Mouse (Mus musculus): ENCODE measurements around the gene Smyd4.

The Smyd4 gene

DNA sequence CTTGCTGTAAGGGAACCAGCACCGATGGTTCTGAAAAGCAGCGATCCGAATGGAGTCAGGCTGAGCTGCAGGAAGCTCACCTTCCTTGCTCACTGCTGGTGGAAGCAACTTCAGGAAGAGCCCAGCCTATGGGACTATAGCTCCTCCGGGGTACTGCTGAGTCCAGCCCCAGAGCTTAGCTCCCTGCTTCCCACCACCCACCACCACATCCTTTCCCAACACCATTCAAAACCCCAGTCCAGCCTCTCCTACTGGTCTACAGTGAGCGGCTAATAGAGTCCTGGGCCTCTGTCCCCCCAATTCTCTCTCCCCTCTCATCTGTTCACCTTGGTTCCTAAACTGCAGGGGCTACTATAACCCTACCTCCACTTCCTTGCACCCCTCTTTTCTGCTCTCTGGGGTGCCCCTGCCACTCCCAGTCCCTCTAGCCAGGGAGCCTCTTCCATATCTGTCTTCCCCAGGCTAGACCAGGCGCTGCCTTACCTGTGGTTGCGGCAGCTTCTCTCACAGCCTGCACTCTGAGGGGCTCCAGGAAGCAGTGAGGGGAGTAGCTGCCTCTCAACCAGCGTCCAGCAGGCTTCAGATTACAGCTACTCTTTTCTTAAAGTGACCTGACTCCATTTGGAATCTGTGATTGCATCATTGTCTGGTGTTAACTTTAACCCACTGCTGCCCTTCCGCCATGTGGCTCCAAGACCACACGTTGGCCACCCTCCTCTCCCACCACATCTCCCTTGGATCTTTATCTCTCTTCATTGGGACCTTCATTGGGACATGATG is 74.0 kb downstream of the Smyd4 start, which contains the start of gene Serpinf1:
Serpinf1 (minus strand) TSS at position 689 of the 780 bp plus-strand sequence.
- no peak for DNase-seq

DNA sequence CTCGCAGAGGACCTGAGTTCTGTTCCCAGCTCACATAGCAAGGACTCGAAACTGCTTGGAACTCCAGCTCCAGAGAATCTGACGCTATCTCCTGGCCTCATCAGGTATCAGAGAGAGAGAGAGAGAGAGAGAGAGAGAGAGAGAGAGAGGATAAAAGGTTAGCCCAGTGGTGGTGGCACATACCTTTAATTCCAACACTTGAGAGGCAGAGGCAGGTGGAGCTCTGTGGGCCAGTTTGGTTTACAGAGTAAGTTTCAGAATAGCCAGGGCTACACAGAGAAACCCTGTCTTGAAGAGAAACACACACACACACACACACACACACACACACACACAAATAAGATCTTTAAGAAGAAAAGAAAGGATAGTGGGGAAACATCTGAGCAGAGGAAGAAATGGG is 74.9 kb downstream of the Smyd4 start:
- DNase-seq = no peak

DNA sequence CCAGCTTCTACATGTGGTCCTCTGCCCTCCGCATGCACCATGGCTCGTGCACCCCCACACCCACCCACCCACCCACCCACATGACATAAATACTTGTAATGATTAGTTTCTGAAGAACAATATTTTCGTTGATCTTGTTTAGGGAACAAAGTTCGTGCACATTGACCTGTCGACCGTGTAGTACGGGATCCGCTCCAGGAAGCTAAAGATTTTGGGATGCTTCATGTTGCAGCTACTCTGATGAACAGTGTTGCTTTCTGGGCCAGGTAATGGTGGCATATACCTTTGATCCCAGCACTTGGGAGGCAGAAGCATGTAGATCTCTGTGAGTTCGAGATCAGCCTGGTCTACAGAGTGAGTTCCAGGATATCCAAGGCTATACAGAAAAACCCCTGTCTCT is 75.8 kb downstream of the Smyd4 start:
- DNase-seq = no peak

DNA sequence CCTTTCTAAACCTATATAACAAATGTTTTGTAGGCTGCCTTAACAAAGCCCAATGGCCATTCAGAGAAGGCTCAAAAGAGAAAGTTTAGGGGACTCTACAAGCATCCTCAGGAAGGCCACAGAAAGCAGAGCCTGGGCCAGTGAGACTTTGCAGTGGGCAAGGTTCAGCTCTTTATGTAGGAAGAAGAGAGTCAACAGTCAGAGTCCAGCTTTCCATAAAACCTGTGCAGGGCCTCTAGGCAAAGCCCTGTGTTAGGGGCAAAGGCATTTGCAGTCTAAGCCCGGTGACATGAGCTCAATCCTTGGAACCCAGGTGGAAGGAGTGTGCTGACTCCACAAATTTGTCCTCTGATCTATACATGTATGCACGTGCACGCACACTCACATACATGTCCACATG is 76.2 kb downstream of the Smyd4 start:
- DNase-seq = no peak

DNA sequence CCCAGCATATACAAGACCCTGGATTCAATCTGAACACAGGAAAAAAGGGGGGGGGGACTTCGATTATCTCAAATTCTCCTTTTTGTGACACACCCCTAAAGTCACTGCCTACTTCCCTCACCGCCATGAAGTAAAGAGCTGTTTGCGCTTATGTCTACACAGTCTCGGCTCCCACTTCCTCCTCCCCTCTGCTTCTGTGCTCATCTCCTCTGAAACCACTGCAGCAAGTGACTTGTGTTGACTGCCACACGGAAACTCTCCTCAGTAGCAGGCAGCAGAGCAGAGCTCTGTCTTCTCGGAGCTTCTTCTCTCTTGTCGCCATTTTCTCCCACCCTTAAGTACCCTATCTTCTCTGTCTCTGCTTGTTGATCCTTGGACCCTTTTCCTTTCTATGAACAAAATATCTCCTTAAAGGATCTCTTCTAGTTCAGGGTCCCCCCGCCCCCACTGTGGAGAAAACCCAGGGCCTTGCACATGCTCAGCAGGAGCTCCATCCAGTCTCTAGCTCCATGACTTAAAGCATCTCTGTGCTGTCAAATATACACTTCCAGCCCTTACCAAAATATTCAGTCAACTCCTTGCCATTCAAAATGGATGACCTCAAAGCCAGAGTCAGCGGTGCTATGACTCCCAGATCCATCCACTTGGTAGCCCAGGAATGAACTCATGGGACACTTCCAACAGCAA is 80.9 kb downstream of the Smyd4 start:
- DNase-seq = no peak

DNA sequence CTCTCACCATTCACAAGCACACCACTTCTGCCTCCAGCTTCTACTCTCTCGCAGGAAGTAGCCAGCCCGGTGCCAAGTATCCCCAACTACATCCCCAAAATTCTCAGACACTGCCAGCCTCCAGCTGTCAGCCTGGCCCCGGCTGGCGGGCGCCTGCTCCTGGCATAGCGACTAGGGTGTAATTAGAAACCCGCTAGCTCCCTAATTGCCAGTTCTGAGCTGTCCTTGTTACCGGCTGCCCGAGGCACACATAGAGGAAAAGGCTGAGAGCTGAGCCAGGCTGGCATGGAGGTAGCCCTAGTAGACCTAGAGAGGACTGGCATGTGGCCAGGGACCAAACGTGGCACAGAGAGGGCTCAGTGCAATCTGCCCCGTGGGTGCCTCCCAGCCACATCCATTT is 83.1 kb downstream of the Smyd4 start:
- peak; percentile 65 for DNase-seq

DNA sequence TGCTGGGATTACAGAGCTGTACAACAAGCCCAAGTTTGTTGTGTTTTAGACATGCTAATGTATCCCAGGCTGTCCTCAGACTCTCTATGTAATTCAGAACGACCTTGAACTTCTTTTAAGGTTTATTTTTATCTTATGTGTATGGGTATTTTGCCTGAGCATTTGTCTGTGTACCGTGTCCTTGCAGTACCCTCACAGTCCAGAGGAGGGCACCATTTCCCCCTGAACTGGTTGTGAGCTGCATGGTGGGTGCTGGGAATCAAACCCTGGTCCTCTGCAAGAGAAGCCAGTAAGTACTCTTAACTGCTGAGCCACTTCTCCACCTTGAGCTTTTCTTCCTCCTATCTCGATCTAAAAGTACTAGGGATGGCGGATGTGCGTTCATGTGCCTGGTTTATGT is 85.9 kb downstream of the Smyd4 start:
- no peak for DNase-seq

DNA sequence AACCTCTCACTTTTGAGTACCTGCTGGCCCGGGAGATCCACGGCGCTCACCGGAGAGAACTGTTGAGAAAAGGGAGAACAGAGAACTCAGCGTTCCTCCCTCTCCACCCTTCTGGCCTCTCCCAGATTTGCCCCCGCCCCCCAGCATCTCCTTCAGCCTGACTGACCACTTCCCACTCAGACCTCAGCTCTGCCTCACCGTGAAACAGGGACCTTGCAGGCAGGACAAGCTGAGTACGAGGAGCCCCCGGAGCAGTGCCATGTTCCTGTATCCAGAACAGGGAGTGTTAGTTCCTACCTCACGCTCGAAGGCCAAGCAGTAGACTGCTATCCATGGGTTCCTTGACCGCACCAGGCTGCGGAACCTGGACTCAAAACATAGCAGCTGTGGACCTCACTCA is 90.0 kb downstream of the Smyd4 start:
- no peak for DNase-seq

DNA sequence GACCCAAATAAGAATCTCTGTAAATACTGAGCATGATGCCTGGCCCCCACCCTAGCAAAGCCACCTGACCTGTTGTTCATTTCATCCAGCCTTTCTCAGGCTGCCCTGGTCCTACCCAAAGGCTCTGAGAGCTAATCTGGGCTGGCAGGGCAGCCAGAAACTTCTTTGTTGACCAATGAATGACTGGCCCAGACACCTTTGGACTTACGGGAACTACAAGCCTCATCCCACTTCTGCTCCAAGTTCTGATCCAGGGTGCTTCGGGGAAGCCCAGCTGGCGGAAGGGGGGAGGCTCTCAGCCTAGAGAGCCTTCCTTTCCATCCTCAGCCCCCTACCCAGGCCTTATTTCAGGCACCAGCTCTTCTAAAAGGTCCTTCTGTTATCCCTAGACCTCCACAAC is 90.6 kb downstream of the Smyd4 start:
- DNase-seq = no peak

DNA sequence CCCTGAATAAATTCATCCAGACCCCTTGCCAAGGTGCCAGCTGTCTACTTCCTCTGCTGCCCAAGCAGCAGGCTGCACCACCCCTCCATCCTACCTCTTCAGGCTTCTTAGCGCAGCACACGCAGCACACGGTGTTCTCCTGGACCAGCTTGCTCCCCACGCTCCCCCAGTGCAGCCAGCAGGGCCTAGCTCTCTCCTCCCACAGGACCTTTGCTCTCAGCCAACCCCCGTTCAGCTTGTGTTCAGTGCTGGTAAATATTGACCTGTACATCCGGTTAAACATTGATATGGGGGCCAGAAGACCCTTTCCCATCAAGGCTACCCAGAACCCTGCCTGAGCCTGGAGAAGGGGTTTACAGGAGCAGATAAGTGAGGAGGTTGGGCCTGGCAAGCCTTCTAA is 91.1 kb downstream of the Smyd4 start, which contains the start of gene Serpinf2:
Serpinf2 (minus strand) TSS at position 229 of the 400 bp plus-strand sequence.
- no peak for DNase-seq

DNA sequence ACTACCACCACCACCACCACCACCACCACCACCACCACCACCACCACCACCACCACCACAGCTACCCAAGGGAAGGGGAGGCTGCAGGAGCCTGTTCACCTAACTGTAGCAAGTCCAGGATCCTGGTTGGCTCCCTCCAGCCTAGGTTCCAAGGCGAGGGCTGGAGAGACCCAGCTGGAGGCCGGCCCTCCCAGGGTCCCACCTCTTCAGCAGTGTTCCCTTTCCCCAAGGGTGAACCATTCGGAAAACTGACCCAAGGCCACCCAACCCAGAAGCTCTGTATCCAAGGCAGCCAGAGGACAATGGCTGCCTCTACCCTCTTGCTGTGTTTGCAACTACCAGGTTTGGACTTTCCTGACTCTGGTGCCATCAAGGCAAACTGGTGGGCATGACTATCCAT is 91.7 kb downstream of the Smyd4 start:
- no peak for DNase-seq

DNA sequence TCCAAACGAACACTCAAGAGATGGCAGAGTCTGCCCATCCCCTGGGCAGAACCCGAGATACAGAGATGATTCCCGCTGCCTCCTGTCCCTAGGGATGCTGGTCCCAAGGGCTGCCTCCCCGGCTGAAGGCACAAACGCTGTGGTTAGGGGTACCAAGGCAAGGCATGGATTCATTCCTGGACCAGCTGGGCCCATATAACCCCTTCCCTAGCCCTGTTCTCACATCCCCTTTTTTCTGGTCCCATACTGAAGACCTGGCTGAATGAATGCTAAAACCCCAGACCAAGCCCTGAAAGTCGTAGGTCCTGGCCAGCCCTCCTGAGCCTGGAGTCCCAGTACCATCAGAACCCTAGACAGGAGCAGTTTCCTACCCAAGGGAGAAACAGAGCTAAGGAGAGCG is 92.8 kb downstream of the Smyd4 start:
- DNase-seq = no peak

DNA sequence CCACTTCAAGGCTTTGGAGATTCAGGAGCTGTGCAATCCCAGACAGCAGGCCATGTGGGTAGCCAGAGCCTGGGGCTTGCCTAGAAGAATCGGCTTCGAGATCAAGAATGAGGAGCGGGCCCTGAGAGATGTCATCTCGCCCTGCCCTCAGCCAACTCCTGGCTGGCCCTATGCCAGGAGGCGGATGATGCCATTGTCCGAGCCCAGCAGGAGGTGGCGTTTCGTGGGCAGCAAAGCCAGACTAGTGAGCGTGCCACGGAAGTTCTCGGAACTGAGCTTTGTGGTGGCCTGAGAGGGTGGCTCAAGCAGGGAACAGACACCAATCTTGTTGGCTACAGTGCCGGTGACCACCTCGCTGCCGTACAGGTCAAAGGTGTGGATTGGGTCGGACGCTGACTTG is 93.4 kb downstream of the Smyd4 start:
- no peak for DNase-seq

DNA sequence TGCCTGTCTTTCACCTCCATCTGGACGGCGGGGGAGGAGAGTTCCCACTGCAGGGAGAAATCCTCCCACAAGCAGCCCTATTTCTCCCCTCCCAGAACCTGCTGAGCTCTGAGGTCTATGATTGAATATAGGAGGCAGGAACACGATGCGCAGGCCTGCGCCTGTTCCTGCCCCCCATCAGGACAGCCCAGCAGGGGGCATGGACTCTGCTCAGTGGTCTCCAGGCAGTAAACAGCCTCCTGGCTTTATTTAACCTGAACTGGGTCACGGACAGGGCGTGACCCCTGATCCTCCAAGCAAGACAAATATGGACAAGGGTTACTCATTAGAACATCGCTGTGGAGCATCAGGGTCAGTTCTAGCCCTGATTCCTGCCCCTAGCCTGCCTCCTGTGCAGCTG is 95.5 kb downstream of the Smyd4 start:
- DNase-seq = no peak

DNA sequence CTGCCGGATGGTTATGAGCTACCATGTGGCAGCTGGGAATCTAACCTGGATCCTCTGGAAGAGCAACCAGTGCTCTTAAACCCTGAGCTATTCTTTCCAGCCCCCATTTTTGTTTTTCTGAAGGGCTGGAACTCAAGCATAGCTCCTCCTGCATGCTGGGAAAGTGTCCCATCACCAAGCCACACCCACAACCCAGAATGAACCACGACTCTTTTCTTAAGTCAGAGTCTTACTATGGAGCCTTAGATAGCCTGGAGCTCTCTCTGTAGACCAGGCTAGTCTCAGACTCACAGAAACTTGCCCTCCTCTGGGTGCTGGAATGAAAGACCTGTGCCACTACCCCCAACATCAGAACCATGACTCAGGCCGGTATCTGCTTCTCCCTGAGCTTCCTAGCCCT is 100.3 kb downstream of the Smyd4 start:
- no peak for DNase-seq

DNA sequence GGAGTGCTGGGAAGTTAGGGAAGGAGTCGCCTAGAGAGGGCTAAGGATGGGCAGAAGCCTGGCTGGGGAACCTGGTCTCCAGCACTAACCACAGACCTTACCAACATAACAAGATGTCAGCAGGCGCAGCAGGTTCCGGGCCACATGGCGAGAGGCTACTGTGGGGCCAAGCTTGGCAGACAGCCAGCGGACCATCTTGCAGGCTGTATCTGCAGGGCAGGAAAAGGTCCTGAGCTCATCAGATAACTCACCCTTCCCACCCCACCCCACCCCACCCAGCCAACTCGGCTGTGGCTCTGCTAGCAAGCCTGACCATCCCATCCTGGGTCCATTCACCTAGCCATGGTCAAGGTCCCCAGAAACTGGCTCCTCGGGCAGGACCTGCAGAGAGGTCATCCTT is 101.5 kb downstream of the Smyd4 start:
- no peak for DNase-seq

DNA sequence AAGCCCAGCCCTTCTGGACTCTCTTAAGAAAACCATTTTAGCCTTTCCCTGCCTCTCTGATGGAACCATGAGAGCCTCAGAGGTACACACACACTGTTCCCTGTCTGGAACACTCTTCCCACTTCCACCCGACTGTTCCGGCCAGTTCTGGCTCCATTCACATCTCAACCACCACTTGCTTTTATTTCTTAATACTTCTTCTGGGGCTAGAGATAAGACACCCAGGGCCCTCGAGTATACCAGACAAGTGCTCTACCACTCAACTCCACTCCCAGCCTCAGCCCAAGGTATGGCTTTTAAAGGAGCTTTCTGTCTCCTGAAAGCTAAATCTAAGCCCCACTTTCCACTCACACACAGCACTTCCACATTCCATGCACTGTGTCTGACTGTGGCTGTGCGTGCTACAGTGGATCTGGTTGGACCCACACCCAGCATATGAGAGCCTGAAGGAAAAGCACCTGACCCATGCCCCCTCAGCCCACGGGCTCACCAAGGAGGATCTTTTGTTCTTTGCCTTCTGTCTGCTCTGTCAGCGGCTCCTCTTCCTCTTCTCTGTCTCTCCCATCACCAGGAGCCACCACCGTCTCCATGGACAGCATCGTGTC is 102.2 kb downstream of the Smyd4 start:
- DNase-seq = no peak

DNA sequence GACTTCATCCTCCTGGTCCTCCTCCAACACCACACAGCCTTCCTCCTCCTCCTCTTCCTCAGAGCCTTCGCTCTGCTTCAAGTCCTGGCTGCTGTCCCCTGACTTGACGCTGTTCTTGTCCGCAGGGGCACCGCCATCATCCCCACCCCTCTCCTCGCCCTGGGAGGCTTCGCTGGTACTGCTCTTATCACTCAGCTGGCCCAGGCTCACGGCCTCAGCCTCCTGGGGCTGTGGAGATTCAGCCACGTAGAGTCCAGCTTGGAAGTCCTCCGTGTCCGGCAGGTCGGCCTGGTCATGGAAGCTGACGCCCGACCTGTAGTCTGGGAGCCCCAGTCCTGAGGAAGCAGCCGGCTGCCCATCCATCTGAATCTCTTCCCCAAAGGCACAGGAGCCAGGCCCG is 102.7 kb downstream of the Smyd4 start:
- DNase-seq = no peak

DNA sequence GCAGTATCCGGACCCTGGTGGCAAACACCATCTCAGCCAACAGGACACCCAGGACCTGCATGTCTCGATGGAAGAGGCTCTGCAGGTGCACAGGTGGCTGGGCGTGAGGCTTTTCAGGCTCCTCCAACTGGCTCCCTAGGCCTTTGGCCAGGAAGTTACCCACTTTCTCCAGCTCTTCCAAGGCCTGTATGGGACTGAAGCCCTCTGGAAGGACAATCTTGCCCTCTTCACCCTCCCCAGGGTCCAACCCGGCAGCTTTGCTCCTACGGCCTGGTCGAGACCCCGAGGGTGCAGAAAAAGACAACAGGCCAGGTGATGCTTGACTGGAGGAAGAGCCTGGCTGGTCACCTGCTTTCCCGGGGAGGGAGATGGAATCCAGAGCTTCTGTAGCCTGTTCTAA is 103.8 kb downstream of the Smyd4 start:
- no peak for DNase-seq

DNA sequence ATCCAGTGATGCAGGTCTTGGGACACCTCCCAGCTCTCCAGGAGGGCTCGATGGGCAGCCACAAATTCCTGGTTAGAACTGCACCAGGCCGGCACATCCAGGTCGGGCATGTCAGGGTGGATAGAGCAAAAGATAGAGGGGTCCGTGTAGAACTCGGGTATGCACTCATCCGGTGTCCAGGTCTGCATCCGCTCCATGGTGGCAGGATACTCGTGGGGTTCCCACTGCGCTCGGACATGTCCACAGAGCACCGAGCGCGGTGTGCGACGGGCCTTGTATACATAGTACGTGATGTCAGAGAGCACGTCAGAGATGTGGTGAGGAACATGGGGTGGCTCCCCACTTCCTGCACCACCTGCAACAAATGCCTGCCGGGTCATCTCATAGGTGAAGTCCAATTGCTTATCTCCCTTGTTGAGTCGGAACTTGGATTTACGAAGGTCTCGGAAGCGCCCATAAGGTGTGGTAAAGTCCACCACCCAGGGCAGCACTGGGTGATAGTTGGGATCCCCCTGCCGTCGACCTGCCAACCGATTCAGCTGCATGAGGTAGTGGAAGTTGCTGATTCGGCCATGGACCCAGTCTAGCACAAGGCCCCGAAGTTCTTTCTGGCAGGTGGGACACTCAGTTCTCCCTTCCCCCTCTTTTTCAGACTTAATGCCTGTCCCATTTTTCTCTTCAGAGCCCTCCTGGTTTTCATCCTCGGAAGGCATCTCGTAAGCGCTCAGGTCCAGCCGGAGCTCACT is 104.8 kb downstream of the Smyd4 start:
- DNase-seq = no peak

DNA sequence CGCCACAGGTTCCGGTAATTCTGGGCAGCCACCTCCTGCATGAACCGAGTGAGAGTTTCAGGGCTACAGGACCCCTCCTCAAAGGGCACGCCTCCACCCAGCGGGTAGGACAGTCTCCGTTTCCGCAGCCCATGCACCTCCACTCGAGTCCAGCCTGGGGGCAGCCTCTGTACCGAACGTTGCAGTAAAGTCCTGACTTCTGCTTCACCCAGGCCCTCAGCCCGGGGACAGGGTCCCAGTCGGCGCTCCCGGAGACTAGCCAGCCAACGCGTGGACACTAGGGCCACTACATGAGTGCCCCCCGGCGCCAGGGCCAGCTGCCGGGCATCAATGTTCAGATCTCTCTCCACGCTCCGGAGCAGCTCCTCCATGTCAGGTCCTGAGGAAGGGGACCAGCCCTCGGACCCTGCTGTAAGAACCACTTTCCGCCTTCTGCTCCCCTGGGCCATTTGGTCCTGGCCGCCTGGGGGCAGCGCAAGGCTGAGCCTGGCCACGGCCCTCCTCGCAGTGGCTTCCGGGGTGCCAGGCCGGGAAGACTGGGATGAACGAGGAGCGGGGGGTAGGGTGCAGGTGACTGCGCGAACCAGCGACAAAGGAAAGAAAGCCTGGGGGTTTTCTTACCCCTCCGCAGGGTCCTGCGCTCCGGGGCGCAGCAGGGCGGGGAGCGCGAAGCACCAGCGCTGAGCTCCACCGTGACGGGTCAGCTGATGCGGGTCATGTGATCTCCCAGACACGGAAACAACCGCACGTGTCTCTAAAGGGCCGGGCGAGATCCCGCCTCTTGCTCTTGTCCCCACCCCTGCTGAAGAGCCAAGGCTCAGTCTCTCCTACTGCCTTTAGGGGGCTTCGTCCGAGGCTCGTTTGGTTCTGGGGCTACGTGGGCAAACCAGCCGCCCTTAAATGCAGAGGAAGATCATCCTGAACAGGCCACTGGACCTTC is 106.0 kb downstream of the Smyd4 start, which contains the start of gene Wdr81:
Wdr81 (minus strand) TSS at position 727 of the 940 bp plus-strand sequence.
- peak; percentile 88 for DNase-seq
